Mouse (Mus musculus) cerebellum, adult 9-11 months (tissue): Measurements from ENCODE around the gene Naa16.

ENCODE experiments used
- DNase-seq: peaks from one replicate; pipeline ENCODE4 v3.0.0; 2022

Gene Naa16

DNA sequence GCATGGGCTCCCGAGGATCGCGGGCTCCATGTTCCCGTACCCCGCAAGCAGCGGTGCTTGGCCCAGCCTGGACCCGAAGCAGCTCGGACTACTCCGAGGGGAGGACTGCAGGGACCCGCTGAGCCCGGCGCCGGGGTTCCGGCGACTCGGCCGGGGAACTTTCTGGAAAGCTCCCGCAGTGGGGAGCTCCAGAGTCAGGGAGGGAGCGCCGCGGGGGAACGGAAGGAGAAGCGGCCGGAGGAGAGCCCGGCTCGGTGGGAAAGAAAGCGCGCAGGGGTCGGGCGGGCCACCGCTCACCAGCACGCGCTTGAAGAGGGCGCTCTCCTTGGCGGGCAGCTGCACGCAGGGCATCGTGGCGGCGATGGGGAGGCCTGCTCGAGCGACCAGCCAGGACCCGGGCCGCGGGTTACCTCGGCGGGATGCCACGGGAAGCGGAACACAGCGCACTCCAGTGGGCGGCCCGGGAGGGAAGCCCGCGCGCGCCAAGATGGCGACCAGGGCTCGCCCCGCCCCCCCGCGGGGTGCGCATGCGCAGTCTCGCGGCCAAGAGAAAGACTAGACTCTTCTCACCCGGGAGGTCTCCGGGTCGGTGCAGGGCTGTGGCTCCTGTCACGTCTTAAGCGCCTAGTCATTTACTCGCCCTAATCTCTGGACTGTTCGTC lies at the start of gene Naa16:
TSS of gene Naa16 (minus strand) at position 514 of the 662 bp plus-strand sequence.
- peak; percentile 92 for DNase-seq

DNA sequence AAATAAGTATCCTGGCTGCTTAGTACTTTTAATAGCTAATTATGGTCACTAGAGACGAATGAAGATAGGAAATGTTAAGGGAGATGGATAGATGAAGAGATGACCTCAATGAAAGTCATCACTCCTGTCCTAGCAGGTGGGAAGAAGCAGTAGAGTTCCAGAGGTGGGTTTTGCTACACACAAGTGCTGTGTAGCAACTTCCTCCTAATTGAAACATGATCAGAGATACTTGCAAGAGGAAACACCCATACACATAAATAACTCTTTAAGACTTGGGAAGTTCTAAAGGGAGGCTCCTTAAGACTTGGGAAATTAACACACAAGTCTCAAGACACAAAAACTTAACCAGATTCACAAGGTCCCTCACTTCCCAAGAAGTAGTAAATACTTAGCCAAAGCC lies 43.5 kb upstream of the Naa16 start:
- DNase-seq = no peak

DNA sequence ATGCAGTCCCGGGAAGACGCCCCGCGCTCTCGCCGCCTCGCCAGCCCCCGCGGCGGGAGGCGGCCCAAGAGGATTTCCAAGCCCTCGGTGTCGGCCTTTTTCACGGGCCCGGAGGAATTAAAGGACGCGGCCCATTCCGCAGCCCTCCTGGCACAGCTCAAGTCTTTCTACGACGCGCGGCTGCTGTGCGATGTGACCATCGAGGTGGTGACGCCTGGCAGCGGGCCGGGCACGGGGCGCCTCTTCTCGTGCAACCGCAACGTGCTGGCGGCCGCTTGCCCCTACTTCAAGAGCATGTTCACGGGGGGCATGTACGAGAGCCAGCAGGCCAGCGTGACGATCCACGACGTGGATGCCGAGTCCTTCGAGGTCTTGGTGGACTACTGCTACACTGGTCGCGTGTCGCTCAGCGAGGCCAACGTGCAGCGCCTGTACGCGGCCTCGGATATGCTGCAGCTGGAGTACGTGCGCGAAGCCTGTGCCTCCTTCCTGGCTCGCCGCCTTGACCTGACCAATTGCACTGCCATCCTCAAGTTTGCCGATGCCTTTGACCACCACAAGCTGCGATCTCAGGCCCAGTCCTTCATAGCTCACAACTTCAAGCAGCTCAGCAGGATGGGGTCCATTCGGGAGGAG lies 36.3 kb upstream of the Naa16 start:
- DNase-seq = peak; percentile 55

DNA sequence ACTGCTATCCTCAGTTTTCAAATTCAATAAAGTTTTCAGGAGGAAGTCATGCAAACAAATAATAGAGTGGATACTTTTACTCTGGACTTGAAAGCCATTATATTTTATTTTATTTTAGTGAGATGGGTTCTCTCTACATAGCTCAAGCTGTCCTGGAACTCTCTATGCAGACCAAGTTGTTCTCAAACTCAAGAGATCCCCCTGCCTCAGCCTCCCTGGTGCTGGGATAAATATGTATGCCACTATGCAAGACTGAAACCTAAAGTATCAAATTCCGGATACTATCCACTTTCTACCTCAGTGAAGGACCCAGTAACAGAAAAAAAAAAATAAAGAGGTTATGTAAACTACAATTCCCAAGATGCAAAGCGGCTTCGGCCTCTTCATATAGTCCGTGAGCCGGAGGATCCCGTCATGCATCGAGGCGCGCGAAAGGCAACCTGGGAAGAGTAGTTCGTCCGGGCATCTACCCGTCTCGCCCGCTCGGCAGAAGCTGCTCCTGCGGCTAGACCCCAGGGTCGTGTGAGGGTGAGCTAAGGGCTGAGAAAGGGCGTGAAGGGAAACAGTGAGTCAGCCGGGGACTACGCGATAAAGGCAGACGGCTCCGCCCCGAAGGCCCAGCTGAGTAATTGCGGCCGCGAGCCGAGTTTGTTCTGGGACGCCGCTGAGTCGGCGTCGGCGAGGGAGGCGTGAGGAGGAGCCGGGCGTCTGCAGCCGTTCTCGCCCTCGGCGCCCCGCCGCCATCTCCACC lies 35.6 kb upstream of the Naa16 start, which contains the start of gene Kbtbd7:
TSS of gene Kbtbd7 (plus strand) at position 533 of the 751 bp plus-strand sequence.
- DNase-seq = peak; percentile 91

- DNase-seq = no peak
Measured at GRCm38 (mm10) chr14:79420083-79420685, 29.6 kb upstream of the Naa16 start.

- DNase-seq = no peak
Measured at GRCm38 (mm10) chr14:79413121-79413520, 22.5 kb upstream of the Naa16 start.

- DNase-seq = no peak
Measured at GRCm38 (mm10) chr14:79410662-79411061, 20.1 kb upstream of the Naa16 start.

GRCm38 (mm10) chr14:79409278-79409830 lies 18.8 kb upstream of the Naa16 start:
- no peak for DNase-seq

DNA sequence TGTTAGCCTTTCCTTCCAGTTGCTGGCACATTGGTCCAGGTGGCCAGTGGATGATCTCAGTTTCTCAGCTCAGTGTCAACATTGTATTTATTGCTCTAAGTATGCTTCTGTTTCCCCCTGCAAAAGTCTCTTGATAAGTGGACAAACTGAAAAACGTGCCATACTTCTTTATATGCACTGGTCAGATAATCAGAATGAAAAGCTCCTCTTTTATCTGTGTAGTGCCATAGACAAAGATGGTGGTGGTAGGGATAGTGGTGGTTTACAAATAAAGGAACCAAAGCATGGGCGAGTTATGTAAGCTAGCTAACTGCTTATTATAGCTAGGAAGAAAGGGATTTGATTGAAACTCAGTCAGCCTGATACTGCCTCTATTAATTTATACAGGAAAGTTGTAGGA lies 17.1 kb upstream of the Naa16 start:
- DNase-seq = no peak

DNA sequence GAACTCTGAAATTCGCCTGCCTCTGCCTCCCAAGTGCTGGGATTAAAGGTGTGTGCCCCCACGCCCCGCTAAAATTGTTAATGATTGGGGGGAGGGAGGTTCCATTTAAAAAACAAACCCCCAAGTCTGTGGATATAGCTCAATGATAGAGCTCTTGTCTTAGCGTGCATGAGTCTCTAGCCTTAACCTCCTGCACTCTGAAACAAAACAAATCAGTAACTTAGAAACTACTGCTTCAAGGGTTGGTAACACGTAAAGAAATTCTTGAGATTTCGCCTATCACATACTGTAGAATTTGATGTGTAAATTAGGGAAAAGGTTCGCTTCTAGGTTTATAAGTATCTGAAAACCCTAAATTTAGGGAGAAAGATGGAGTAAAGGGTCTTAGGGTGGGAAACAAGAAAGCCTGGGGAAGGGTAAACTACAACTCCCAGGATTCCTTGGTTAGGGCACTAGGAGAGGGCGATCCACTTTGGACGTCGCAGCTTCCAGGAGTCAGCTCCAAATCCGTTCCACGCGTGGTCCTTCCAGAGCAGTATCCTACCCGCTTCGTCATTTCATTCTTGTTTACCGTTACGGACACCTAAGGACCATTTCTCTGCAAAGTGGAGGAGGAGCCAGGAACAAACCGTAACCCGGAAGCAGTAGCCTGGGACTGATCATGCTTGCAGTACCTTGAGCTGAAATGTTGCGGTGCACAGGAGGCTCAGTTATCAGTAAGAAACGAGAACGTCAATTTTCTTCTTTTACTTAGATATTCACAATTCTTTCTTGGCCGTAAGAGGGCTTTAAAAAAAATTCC lies 6.9 kb upstream of the Naa16 start, which contains the start of gene Mtrf1:
TSS of gene Mtrf1 (plus strand) at position 452 of the 802 bp plus-strand sequence.
- DNase-seq = peak; percentile 80

GRCm38 (mm10) chr14:79394564-79394963 lies 4.0 kb upstream of the Naa16 start:
- DNase-seq = no peak

GRCm38 (mm10) chr14:79393289-79393688 lies 2.7 kb upstream of the Naa16 start:
- no peak for DNase-seq

- peak; percentile 65 for DNase-seq
Measured at GRCm38 (mm10) chr14:79389438-79390264, 927 bp downstream of the Naa16 start.

DNA sequence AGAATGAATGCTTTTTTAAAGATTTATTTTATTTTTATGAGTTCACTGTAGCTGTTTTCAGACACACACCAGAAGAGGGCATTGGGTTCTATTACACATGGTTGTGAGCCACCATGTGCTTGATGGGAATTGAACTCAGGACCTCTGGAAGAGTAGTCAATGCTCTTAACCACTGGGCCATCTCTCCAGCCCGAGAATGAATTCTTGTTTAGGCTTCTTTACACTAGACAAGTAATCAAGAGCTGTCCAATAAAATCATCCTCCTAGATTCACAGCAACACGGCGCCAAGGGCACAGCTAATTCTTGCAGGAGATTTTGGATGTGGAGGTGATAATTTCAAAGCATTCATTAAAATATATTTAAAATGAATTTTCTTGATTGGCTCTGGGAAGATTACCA lies 2.3 kb downstream of the Naa16 start:
- no peak for DNase-seq

- DNase-seq = no peak
Measured at GRCm38 (mm10) chr14:79383120-79383519, 7.5 kb downstream of the Naa16 start.

DNA sequence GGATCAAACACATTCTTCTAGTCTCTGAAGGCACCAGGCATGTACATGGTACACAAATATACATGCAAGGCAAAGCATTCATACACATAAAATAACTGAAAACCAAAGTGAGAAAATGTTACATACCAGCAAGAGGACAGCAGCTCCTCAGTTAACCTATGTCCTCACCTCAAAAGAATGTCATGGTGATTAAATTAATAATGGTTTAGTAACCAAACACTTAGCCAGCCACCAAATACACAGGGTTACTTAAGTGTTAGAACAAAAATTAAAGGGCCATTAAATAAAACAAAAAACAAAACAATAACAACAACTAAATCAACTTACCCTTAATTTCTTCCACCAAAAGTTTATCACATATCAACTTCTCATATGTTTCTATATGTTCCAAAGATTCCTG lies 13.5 kb downstream of the Naa16 start:
- DNase-seq = no peak

- DNase-seq = no peak
Measured at GRCm38 (mm10) chr14:79358055-79358454, 32.5 kb downstream of the Naa16 start.

DNA sequence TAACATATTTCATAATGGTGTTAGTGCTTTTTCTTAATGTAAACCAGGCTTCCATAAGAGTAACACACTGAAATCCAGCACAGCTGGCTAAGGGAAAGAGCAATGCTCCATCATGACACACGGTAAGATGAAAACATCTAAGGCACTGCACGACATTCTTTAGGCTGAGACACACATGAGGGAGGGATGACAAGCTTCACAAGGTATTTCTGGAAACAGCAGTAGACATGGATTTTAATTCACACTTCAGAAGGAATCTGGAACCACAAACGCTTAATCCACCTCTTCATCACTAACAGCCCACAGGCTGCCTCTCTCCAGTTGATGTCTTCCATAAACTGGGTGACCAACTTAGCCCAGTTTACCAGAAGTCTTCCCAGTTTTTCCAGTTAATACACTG lies 44.2 kb downstream of the Naa16 start:
- no peak for DNase-seq

DNA sequence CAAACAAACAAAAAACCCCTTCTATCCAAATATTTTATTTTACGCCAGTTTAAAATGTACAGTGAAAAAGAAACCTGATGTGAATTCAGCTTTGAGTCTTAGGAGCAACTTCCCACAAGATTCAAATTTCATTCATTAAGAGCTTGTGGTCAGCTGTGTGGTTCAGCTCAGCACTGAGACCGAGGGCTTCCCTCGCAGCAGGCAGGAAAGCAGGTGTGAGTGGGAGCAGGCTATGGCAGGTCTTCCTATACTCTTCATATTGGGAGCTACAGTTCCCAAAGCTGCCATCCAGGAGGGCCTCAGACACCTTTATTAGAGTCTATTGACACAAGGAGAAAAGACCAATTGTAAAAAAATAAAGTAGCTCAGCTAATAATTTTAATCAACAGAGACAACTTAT lies 55.0 kb downstream of the Naa16 start:
- DNase-seq = no peak

- DNase-seq = no peak
Measured at GRCm38 (mm10) chr14:79331936-79332335, 58.6 kb downstream of the Naa16 start.

DNA sequence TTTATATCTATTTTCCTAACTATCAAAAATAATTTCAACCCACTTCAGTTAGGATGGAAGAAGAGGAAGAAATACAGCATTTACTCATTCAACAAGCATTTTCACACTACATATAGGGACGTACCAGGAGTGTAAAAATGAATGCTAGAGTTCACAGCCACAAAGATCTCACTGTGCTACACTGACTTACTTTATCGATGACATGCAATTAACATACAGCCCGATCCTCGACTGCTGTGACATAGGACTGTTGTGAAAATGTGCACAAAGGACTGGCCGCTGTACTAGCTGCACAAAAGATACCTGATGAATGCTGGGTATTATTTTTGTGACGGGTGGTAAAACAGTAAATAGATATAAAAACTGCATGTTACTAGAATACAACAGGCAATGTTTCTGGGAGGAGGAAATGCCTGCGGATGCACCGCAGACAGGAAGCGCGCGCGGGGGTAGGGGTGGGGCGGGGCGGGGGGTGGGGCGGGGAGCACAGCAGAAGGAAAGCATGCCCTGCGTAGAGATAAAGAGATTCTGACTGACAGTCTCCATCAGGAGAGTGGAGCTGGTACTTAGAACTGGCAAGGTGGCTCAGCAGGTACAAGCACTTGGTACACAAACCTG lies 59.5 kb downstream of the Naa16 start:
- DNase-seq = no peak
